ENCODE assay signal across 8 mouse cellular contexts in the genomic region with DNA sequence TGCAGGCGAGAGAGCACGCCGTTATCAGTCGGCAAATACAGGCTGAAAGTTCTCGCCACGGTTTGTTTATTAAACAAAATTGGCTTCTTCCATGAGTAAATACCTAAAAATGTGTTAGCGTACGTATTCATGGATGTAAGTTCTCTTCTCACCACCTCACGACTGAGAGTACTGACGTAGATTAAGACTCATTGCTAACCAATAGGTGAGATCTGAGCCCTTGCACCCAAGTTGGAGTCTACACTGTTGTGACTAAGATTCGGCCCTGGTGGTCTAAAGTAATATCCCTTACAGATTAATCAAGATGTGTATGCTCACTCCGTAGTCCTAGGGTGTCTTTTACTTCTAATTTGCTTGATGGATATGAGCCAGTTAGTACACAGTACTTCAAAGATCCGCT. TPM values are rescaled to one million over a fixed set of nuclear protein-coding genes. Genes with fewer than 3 reads are reported as not detected.
DNase-seq lines count a peak whose midpoint lies in the region; ATAC-seq lines count a peak whose summit lies in the region.

No protein-coding gene starts in this region.

- peak overlapping the region; percentile 71 for H3K4me3 ChIP-seq in limb, embryonic 12.5 days (replicated peaks)

- intact Hi-C loops in gastrocnemius, postnatal 14 days (cut with DNase I; ENCODE audit: low total_unique reads), result no loop called here

- H3K9ac ChIP-seq in limb, embryonic 12.5 days (replicated peaks), result peak overlapping the region; percentile 86

- H3K9me3 ChIP-seq in limb, embryonic 12.5 days, result no peaks in the 10 kb centered on the region

- peaks cover 11% of the 10 kb centered on the region for H3K36me3 ChIP-seq in limb, embryonic 12.5 days

- H3K4me2 ChIP-seq in limb, embryonic 12.5 days, result peak overlapping the region; percentile 68

- peak; percentile 8 for DNase-seq in left cerebral cortex, adult 11 months (ENCODE audit: low spot score)
- DNase-seq in left cerebral cortex, adult 18-20 months (ENCODE audit: low spot score in 2 of 2), result no peak
- DNase-seq in Muller cell, postnatal 12 days (ENCODE audit: inconsistent ontology term), result peak; percentile 48
- peak; percentile 10 to 22 for DNase-seq in natural killer cell, adult 2 months (ENCODE audit: low spot score in 2 of 2)
- no peak for DNase-seq in gastrocnemius, postnatal 14 days
- DNase-seq in thymus, postnatal 4 days, result no peak

- H3K27me3 ChIP-seq in limb, embryonic 12.5 days, result no peaks in the 10 kb centered on the region

- H3K27ac ChIP-seq in limb, embryonic 12.5 days, result peak overlapping the region; percentile 100

- WGBS in limb, embryonic 12.5 days, result 19% methylated on average over 13 of the region's 13 CpGs

- H3K4me1 ChIP-seq in limb, embryonic 12.5 days (replicated peaks), result peaks cover 6% of the 10 kb centered on the region

- ATAC-seq in erythroid progenitor cell, adult 5-6 weeks (replicated peaks; ENCODE audit: low FRiP score, poor library complexity, severe bottlenecking), result peak; percentile 56
- ATAC-seq in limb, embryonic 12.5 days (ENCODE audit: insufficient number of reproducible peaks, insufficient read depth, low FRiP score, low TSS enrichment, low read depth), result no peak

RNA-seq across cellular contexts. Expression of a gene that starts 0.6 kb away (rescaled TPM):
- total RNA-seq in left cerebral cortex, adult 18-20 months (2021), result 10 to 100 TPM; 24.1 to 24.8 TPM
- total RNA-seq in erythroid progenitor cell, adult 5-6 weeks (2015; ENCODE audit: low replicate concordance), result 63.3 and 102 TPM in 2 replicates
- total RNA-seq in erythroid progenitor cell, adult 5-6 weeks (2017; ENCODE audit: low replicate concordance), result 67.9 and 189 TPM in 2 replicates
- polyA plus RNA-seq in limb, embryonic 12.5 days (2016; fragmentation: Nextera tagmentation; extraction: Ambion mirVana), result 42.2 and 46.3 TPM in 2 replicates
- total RNA-seq in gastrocnemius, postnatal 14 days (2021), result 1 to 10 TPM; 6.6 TPM

RNA-seq across cellular contexts. Expression of a gene that starts 24.1 kb away (rescaled TPM):
- total RNA-seq in left cerebral cortex, adult 18-20 months (2021), result 10 to 100 TPM; 11.0 to 11.1 TPM
- 5.9 TPM in 1 of 2 replicates, not detected in the other for total RNA-seq in erythroid progenitor cell, adult 5-6 weeks (2015; ENCODE audit: low replicate concordance)
- total RNA-seq in erythroid progenitor cell, adult 5-6 weeks (2017; ENCODE audit: low replicate concordance), result 3.9 and 16.8 TPM in 2 replicates
- polyA plus RNA-seq in limb, embryonic 12.5 days (2016; fragmentation: Nextera tagmentation; extraction: Ambion mirVana), result 1.00 and 1.5 TPM in 2 replicates
- total RNA-seq in gastrocnemius, postnatal 14 days (2021), result under 1 TPM; 0.38 to 0.49 TPM

Comparison
In these comparisons a context has a peak if more than half of its experiments do, and no peak if none do; other contexts are left out.
1. DNase-seq: peak in left cerebral cortex, adult 11 months (single experiment), Muller cell, postnatal 12 days (single experiment) and natural killer cell, adult 2 months (2 of 2); none in left cerebral cortex, adult 18-20 months (0 of 2), gastrocnemius, postnatal 14 days (single experiment) and thymus, postnatal 4 days (single experiment).